Mouse (Mus musculus) Patski (cell line): ENCODE data around the gene Vmn1r55. TPM values are rescaled to one million over a fixed set of nuclear protein-coding genes. Genes with fewer than 3 reads are reported as not detected.
"Not testable (repeated sequence)": the region's sequence is repeated elsewhere in the genome, so short reads cannot be mapped to it uniquely, and the experiment has no call there.

Experiments used
- ATAC-seq: fragments of 100-300 bp; one replicate; pipeline ENCODE4 v1.8.0; 2021
- CTCF ChIA-PET: fragments of 350-600 bp; sonication (Branson Sonifier 250); formaldehyde crosslinking; loops from one replicate; lab custom pipeline; 2022; ENCODE audit warnings: inconsistent platforms; lab: Charles Lee
- POLR2A ChIA-PET: fragments of 350-600 bp; sonication (Branson Sonifier 250); formaldehyde crosslinking; loops from one replicate; lab custom pipeline; 2022; ENCODE audit warnings: antibody characterized with exemption, inconsistent platforms; lab: Charles Lee
- DNase-seq: peaks from one replicate; pipeline ENCODE4 v3.0.0-alpha.2; 2011; ENCODE audit warnings: low read depth, low spot score
- H3K27me3 ChIP-seq: fragments of 371-371 bp; one replicate; pipeline ENCODE4 v1.5.1; 2021
- CTCF ChIP-seq: fragments of 100-300 bp; IDR thresholded peaks from one replicate; pipeline ENCODE4 v1.5.1; 2021
- in situ Hi-C: fragments of 300-500 bp; cut with MboI; formaldehyde crosslinking; loops from 3 replicates; pipeline ENCODE4 v1.11.1; 2018; ENCODE audit warnings: low pct_unique_long_range_greater_than_20kb, mixed read lengths
- polyA plus RNA-seq: library from polyadenylated mRNA; unstranded; gene quantifications from one replicate; pipeline ENCODE4 v1.2.3, GENCODE M21; 2021

The Vmn1r55 gene
- polyA plus RNA-seq, 1 experiment from 2014 or later, result under 0.01 TPM

GRCm38 (mm10) chr7:5081939-5082338, 67.5 kb downstream of the Vmn1r55 start:
- TF ChIP-seq CTCF, result no peak
- in situ Hi-C loops, result loop anchor here (25.0 kb wide), 1 partner anchor 920 kb away; the partner anchor contains the start of genes Cdc42ep5 and Leng9
- ATAC-seq (no peak), DNase-seq (no peak)
- no peaks in the 10 kb centered on the region for H3K27me3 ChIP-seq
- ChIA-PET CTCF (interaction anchor here (1.0 kb wide), 1 partner anchor 10 kb away, joined by 3 read pairs; no protein-coding TSS in a partner anchor), POLR2A (interaction anchor here (0.6 kb wide), 2 partner anchors 166 to 1108 kb away, joined by 3 read pairs; no protein-coding TSS in a partner anchor)

DNA sequence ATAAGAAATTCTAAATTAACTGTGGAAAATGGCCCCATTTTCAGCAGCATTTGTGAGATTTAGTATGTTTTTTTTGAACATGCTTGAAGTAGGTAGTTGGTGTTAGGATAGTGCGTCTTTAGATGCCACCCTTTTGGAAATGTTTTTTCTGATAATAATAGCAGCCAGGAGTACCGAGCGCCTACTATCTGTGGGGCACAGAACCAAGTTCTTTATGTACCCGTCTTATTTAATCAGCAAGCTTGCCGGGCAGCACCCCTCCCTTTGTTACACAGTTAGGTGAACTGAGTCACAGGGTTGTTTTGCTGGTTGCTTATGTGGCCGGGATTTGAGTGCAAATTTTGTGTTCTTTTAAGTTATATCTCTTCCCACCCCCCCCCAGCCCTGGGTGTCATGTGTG, 68.2 kb downstream of the Vmn1r55 start:
- ChIA-PET CTCF (no interaction called here), POLR2A (interaction anchor here (0.7 kb wide), 1 partner anchor 10 kb away, joined by 3 read pairs; no protein-coding TSS in a partner anchor)
- no peak for ATAC-seq
- DNase-seq, result no peak
- H3K27me3 ChIP-seq, result no peaks in the 10 kb centered on the region
- no peak for TF ChIP-seq CTCF
- in situ Hi-C loops, result loop anchor here (25.0 kb wide), 1 partner anchor 919 kb away; the partner anchor contains the start of genes Cdc42ep5 and Leng9

GRCm38 (mm10) chr7:5080815-5081214, 68.7 kb downstream of the Vmn1r55 start:
- H3K27me3 ChIP-seq, result no peaks in the 10 kb centered on the region
- POLR2A ChIA-PET, result interaction anchor here (0.7 kb wide), 1 partner anchor 10 kb away, joined by 3 read pairs; no protein-coding TSS in a partner anchor
- ATAC-seq (no peak), DNase-seq (no peak)
- no peak for TF ChIP-seq CTCF
- CTCF ChIA-PET, result no interaction called here
- in situ Hi-C loops, result loop anchor here (25.0 kb wide), 1 partner anchor 919 kb away; the partner anchor contains the start of genes Cdc42ep5 and Leng9

GRCm38 (mm10) chr7:5080010-5080751, 69.3 kb downstream of the Vmn1r55 start, which contains the start of gene Epn1:
Gene Epn1 (plus strand): TSS chr7:5080235.
- in situ Hi-C loops, result loop anchor here (25.0 kb wide), 1 partner anchor 918 kb away; the partner anchor contains the start of genes Cdc42ep5 and Leng9
- CTCF ChIA-PET, result no interaction called here

DNA sequence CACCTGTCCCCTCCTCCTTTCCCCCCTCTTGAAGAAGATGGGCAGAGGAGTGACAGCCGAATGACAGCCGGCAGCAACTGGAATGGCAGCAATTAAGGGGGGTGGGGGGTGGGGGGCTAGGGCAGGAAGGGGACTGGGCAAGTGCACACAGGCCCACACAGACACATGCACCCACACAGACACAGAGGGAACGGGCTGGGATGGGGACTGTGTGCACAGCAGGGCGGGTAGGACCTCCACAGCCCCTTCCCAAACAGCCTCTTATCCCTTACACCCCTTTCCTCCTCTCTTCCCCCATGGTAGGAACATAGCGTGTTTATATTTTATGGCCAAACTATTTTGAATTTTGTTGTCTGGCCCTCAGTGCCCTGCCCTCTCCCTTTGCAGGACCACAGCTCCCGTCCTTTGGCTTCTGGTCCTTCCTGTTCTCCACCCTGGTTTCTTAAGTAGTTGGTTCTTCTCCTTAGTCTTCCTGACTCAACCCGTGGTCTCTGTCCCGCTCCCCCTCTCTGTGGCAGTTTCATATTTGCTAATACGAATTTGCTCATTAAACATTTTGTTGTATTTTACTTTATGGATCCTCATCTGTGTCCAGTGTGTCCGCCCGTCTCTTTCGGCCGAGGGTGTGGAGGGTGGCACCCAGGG, 70.0 kb downstream of the Vmn1r55 start:
- CTCF ChIA-PET, result interaction anchor here (1.3 kb wide), 1 partner anchor 10 kb away, joined by 3 read pairs; no protein-coding TSS in a partner anchor
- ATAC-seq, result peak; percentile 0
- in situ Hi-C loops, result loop anchor here (25.0 kb wide), 1 partner anchor 917 kb away; the partner anchor contains the start of genes Cdc42ep5 and Leng9
- DNase-seq, H3K27me3 ChIP-seq, POLR2A ChIA-PET: not testable (repeated sequence)

More at GRCm38 (mm10) chr7:5080010-5080751, 69.3 kb downstream of the Vmn1r55 start, which contains the start of gene Epn1:
- peak; percentile 97 for ATAC-seq
- no peaks in the 10 kb centered on the region for H3K27me3 ChIP-seq
- no peak for DNase-seq
- POLR2A ChIA-PET, result no interaction called here
- TF ChIP-seq CTCF, result no peak

Other genes starting within 250 kb of the Vmn1r55 start
- gene Gm36210, start 243.2 kb downstream of the Vmn1r55 start, polyA plus RNA-seq, result not detected
- gene Zfp628, start 234.5 kb downstream of the Vmn1r55 start, polyA plus RNA-seq, result 8.1 TPM
- 5.3 TPM for gene Nat14, start 227.6 kb downstream of the Vmn1r55 start, polyA plus RNA-seq
- 4.7 TPM for gene Ssc5d, start 223.9 kb downstream of the Vmn1r55 start, polyA plus RNA-seq
- 1.8 TPM for gene Sbk2, start 185.3 kb downstream of the Vmn1r55 start, polyA plus RNA-seq
- 0.09 TPM for gene Sbk3, start 178.5 kb downstream of the Vmn1r55 start, polyA plus RNA-seq
- gene Zfp579, start 153.5 kb downstream of the Vmn1r55 start, polyA plus RNA-seq, result 25.1 TPM
- 11.0 TPM for gene Zfp524, start 135.3 kb downstream of the Vmn1r55 start, polyA plus RNA-seq
- 31.6 TPM for gene Fiz1, start 135.0 kb downstream of the Vmn1r55 start, polyA plus RNA-seq
- 1.3 TPM for gene Gm44973, start 134.2 kb downstream of the Vmn1r55 start, polyA plus RNA-seq
- 33.9 TPM for gene Zfp865, start 129.3 kb downstream of the Vmn1r55 start, polyA plus RNA-seq
- gene Ccdc106, start 129.1 kb downstream of the Vmn1r55 start, polyA plus RNA-seq, result 7.9 TPM
- not detected for gene 4632433K11Rik, start 115.6 kb downstream of the Vmn1r55 start, polyA plus RNA-seq
- gene Zfp784, start 111.2 kb downstream of the Vmn1r55 start, polyA plus RNA-seq, result 6.3 TPM
- 22.4 TPM for gene Zfp580, start 98.1 kb downstream of the Vmn1r55 start, polyA plus RNA-seq
- 216 TPM for gene U2af2, start 87.5 kb downstream of the Vmn1r55 start, polyA plus RNA-seq
- gene Epn1, start 69.4 kb downstream of the Vmn1r55 start, polyA plus RNA-seq, result 138 TPM
- gene Rfpl4, start 32.7 kb downstream of the Vmn1r55 start, polyA plus RNA-seq, result not detected
- gene Rasl2-9, start 23.7 kb downstream of the Vmn1r55 start, polyA plus RNA-seq, result 0.05 TPM
- not detected for gene Vmn1r56, start 47.1 kb upstream of the Vmn1r55 start, polyA plus RNA-seq
- gene Vmn1r57, start 68.8 kb upstream of the Vmn1r55 start, polyA plus RNA-seq, result not detected
- not detected for gene Gm5065, start 200.9 kb upstream of the Vmn1r55 start, polyA plus RNA-seq
- gene Nlrp2, start 201.4 kb upstream of the Vmn1r55 start, polyA plus RNA-seq, result not detected